Mouse (Mus musculus): Measurements from ENCODE around the gene Gpr171. TPM values are rescaled to one million over a fixed set of nuclear protein-coding genes. Genes with fewer than 3 reads are reported as not detected.

Gpr171 gene
- polyA plus RNA-seq, 1 experiment from 2014 or later: 0.91 TPM

DNA sequence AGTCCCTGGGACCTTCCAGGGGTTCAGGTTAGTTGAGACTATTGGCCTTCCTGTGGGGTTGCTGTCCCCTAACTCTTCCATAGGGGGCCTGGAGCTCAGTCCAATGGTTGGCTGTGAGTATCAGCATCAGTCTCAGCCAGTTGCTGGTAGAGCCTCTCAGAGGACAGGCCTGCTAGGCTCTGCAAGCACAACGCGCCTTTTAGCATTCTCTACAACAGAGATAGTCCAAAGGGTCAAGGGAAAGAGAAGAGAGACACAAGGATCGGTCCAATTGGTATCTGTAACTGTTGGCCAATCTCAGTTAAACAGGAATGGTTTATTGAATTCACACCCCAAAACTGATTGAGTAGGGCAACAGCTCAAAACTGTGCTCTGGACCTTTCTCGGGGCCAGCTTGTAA is 5.8 kb upstream of the Gpr171 start:
- DNase-seq (ENCODE audit: low spot score) (no peak), ATAC-seq (ENCODE audit: insufficient number of reproducible peaks, low FRiP score, low TSS enrichment, low read depth) (no peak)
- no peak overlapping the region for H3K27ac ChIP-seq (replicated peaks; ENCODE audit: low read depth, low read length)
- no peaks in the 10 kb centered on the region for H3K9me3 ChIP-seq (ENCODE audit: control insufficient read depth, low read length)
- no peaks in the 10 kb centered on the region for H3K27me3 ChIP-seq (ENCODE audit: control insufficient read depth, insufficient read depth, low read length)
- 91% methylated on average over 4 of the region's 4 CpGs for WGBS
- H3K9ac ChIP-seq (ENCODE audit: low read length): no peak overlapping the region
- no peak overlapping the region for H3K4me2 ChIP-seq (ENCODE audit: low read depth, severe bottlenecking)
- no peak overlapping the region for H3K4me3 ChIP-seq (ENCODE audit: low read depth, low read length)
- no peaks in the 10 kb centered on the region for H3K36me3 ChIP-seq (ENCODE audit: control insufficient read depth, insufficient read depth, low read length)
- H3K4me1 ChIP-seq (ENCODE audit: control insufficient read depth, insufficient read depth, low read length): no peaks in the 10 kb centered on the region

- Histone ChIP-seq H3K4me3 (ENCODE audit: low read depth, low read length) (no peak overlapping the region), H3K9me3 (ENCODE audit: control insufficient read depth, low read length) (no peaks in the 10 kb centered on the region), H3K4me2 (ENCODE audit: low read depth, severe bottlenecking) (no peak overlapping the region), H3K27ac (replicated peaks; ENCODE audit: low read depth, low read length) (no peak overlapping the region), H3K9ac (ENCODE audit: low read length) (no peak overlapping the region), H3K27me3 (ENCODE audit: control insufficient read depth, insufficient read depth, low read length) (no peaks in the 10 kb centered on the region), H3K36me3 (ENCODE audit: control insufficient read depth, insufficient read depth, low read length) (no peaks in the 10 kb centered on the region), H3K4me1 (ENCODE audit: control insufficient read depth, insufficient read depth, low read length) (no peaks in the 10 kb centered on the region)
- ATAC-seq (ENCODE audit: insufficient number of reproducible peaks, low FRiP score, low TSS enrichment, low read depth) (no peak), DNase-seq (ENCODE audit: low spot score) (no peak)
- WGBS: 80% methylated on average over 4 of the region's 4 CpGs
Measured at GRCm38 (mm10) chr3:59104462-59104861, 2.8 kb upstream of the Gpr171 start.

- Histone ChIP-seq H3K27ac (replicated peaks; ENCODE audit: low read depth, low read length) (no peak overlapping the region), H3K4me2 (ENCODE audit: low read depth, severe bottlenecking) (no peak overlapping the region), H3K36me3 (ENCODE audit: control insufficient read depth, insufficient read depth, low read length) (no peaks in the 10 kb centered on the region), H3K27me3 (ENCODE audit: control insufficient read depth, insufficient read depth, low read length) (no peaks in the 10 kb centered on the region), H3K9ac (ENCODE audit: low read length) (no peak overlapping the region), H3K4me3 (ENCODE audit: low read depth, low read length) (no peak overlapping the region), H3K9me3 (ENCODE audit: control insufficient read depth, low read length) (no peaks in the 10 kb centered on the region), H3K4me1 (ENCODE audit: control insufficient read depth, insufficient read depth, low read length) (no peaks in the 10 kb centered on the region)
- ATAC-seq (ENCODE audit: insufficient number of reproducible peaks, low FRiP score, low TSS enrichment, low read depth) (no peak), DNase-seq (ENCODE audit: low spot score) (no peak)
- 91% methylated on average over 2 of the region's 2 CpGs for WGBS
Measured at GRCm38 (mm10) chr3:59102146-59102545, 525 bp upstream of the Gpr171 start.

- ATAC-seq (ENCODE audit: insufficient number of reproducible peaks, low FRiP score, low TSS enrichment, low read depth): no peak
- Histone ChIP-seq H3K27me3 (ENCODE audit: control insufficient read depth, insufficient read depth, low read length) (no peaks in the 10 kb centered on the region), H3K4me1 (ENCODE audit: control insufficient read depth, insufficient read depth, low read length) (no peaks in the 10 kb centered on the region), H3K4me3 (ENCODE audit: low read depth, low read length) (no peak overlapping the region), H3K36me3 (ENCODE audit: control insufficient read depth, insufficient read depth, low read length) (no peaks in the 10 kb centered on the region), H3K9ac (ENCODE audit: low read length) (no peak overlapping the region), H3K4me2 (ENCODE audit: low read depth, severe bottlenecking) (no peak overlapping the region), H3K27ac (replicated peaks; ENCODE audit: low read depth, low read length) (no peak overlapping the region), H3K9me3 (ENCODE audit: control insufficient read depth, low read length) (no peaks in the 10 kb centered on the region)
- 85% methylated on average over 10 of the region's 10 CpGs for WGBS
- DNase-seq (ENCODE audit: low spot score): no peak
Measured at GRCm38 (mm10) chr3:59098540-59098939, 3.1 kb downstream of the Gpr171 start.

- no peak overlapping the region for H3K27ac ChIP-seq (replicated peaks; ENCODE audit: low read depth, low read length)
- H3K4me2 ChIP-seq (ENCODE audit: low read depth, severe bottlenecking): no peak overlapping the region
- no peak overlapping the region for H3K9ac ChIP-seq (ENCODE audit: low read length)
- ATAC-seq (ENCODE audit: insufficient number of reproducible peaks, low FRiP score, low TSS enrichment, low read depth) (no peak), DNase-seq (ENCODE audit: low spot score) (no peak)
- H3K27me3 ChIP-seq (ENCODE audit: control insufficient read depth, insufficient read depth, low read length): no peaks in the 10 kb centered on the region
- 78% methylated on average over 6 of the region's 6 CpGs for WGBS
- H3K4me1 ChIP-seq (ENCODE audit: control insufficient read depth, insufficient read depth, low read length): no peaks in the 10 kb centered on the region
- no peaks in the 10 kb centered on the region for H3K36me3 ChIP-seq (ENCODE audit: control insufficient read depth, insufficient read depth, low read length)
- H3K9me3 ChIP-seq (ENCODE audit: control insufficient read depth, low read length): no peaks in the 10 kb centered on the region
- H3K4me3 ChIP-seq (ENCODE audit: low read depth, low read length): no peak overlapping the region
Measured at GRCm38 (mm10) chr3:59097421-59097820, 4.2 kb downstream of the Gpr171 start.

GRCm38 (mm10) chr3:59092702-59093101 is 8.9 kb downstream of the Gpr171 start:
- H3K4me3 ChIP-seq (ENCODE audit: low read depth, low read length): no peak overlapping the region

DNA sequence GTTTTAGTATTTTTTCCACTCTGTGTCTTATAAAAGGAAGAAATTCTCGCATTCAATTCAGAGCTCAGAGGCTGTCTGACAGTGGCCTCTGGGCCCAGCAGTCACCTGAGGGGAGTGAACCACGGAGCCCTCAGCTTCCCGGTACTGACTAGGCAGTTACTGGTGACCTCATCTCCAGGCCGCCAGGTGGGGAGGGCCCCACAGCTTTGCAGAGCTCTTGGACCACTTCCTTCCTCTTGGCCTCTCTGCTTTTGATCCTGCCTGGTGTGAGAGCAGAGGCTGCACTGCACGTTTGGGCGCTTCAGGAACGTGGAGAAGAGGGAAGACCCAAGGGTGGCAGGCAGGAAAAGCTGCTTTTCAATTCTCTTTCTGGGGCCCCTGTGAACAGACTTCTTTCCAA is 20.7 kb downstream of the Gpr171 start:
- no peak overlapping the region for H3K4me3 ChIP-seq (ENCODE audit: low read depth, low read length)
- no peaks in the 10 kb centered on the region for H3K9me3 ChIP-seq (ENCODE audit: control insufficient read depth, low read length)
- 8% methylated on average over 7 of the region's 7 CpGs for WGBS
- peaks cover 14% of the 10 kb centered on the region for H3K4me1 ChIP-seq (ENCODE audit: control insufficient read depth, insufficient read depth, low read length)
- no peaks in the 10 kb centered on the region for H3K36me3 ChIP-seq (ENCODE audit: control insufficient read depth, insufficient read depth, low read length)
- peak overlapping the region; percentile 30; the same call in 1 of the 2 replicates for H3K4me2 ChIP-seq (ENCODE audit: low read depth, severe bottlenecking)
- ATAC-seq (ENCODE audit: insufficient number of reproducible peaks, low FRiP score, low TSS enrichment, low read depth) (peak; percentile 73; the same call in 1 of the 2 replicates), DNase-seq (ENCODE audit: low spot score) (peak; percentile 56)
- H3K9ac ChIP-seq (ENCODE audit: low read length): no peak overlapping the region
- H3K27ac ChIP-seq (replicated peaks; ENCODE audit: low read depth, low read length): no peak overlapping the region
- H3K27me3 ChIP-seq (ENCODE audit: control insufficient read depth, insufficient read depth, low read length): no peaks in the 10 kb centered on the region

More at GRCm38 (mm10) chr3:59092702-59093101, 8.9 kb downstream of the Gpr171 start:
- H3K36me3 ChIP-seq (ENCODE audit: control insufficient read depth, insufficient read depth, low read length): no peaks in the 10 kb centered on the region
- 77% methylated on average over 11 of the region's 11 CpGs for WGBS
- H3K27me3 ChIP-seq (ENCODE audit: control insufficient read depth, insufficient read depth, low read length): no peaks in the 10 kb centered on the region
- no peak overlapping the region for H3K9ac ChIP-seq (ENCODE audit: low read length)
- H3K9me3 ChIP-seq (ENCODE audit: control insufficient read depth, low read length): no peaks in the 10 kb centered on the region
- H3K4me1 ChIP-seq (ENCODE audit: control insufficient read depth, insufficient read depth, low read length): no peaks in the 10 kb centered on the region
- H3K27ac ChIP-seq (replicated peaks; ENCODE audit: low read depth, low read length): no peak overlapping the region
- no peak for ATAC-seq (ENCODE audit: insufficient number of reproducible peaks, low FRiP score, low TSS enrichment, low read depth)
- no peak overlapping the region for H3K4me2 ChIP-seq (ENCODE audit: low read depth, severe bottlenecking)
- no peak for DNase-seq (ENCODE audit: low spot score)

DNA sequence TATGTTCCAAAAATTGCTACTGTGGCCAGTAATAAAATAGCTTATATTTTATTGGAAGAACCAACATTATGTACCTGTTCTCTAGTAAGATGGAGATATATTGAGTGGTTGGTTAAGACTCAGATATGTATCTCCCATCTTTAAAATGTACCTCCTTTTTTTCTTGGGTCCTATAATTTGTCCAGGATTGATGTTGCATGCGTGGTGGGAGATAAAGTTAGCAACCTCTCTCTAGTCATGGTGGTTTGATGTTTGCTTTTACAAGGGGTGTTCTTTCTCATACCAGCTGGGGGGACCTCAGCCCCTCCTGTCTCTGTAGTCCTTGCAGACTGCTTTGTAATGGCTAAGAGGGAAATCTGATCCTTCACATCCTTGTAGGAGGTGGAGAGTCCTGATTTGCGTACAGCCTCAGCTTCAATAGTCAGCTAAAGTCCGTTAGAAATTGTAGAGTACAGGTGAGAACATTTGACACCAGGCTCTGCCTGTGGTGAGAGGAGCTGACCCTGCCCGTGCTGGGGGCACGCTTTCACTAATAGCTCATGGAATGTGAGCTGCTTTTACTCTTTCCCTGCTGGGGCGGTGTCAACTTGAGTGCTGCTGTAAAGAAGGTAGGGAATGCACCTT is 21.2 kb downstream of the Gpr171 start:
- peak; percentile 40; the same call in 1 of the 2 replicates for ATAC-seq (ENCODE audit: insufficient number of reproducible peaks, low FRiP score, low TSS enrichment, low read depth)
- DNase-seq (ENCODE audit: low spot score): peak; percentile 25
- WGBS: 6% methylated on average over 6 of the region's 6 CpGs

DNA sequence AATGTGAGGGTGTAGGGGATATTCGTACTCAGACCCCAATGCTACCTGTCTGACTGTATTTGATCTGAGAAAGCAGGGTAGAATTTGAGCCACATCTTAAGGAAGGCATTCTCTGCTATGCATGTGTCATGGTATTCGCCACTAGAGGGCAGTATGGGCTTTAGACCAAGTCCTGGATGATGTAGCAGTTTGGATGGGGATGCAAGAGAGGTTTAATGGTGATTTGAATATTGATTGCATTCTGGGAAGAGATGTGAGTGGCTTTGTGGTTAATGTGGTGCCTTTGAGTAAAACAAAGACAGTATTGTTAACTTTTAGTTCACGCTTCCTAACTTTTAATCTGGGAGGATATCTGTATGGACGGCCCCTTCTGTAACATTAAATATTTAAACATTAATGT is 22.3 kb downstream of the Gpr171 start:
- Histone ChIP-seq H3K9ac (ENCODE audit: low read length) (no peak overlapping the region), H3K36me3 (ENCODE audit: control insufficient read depth, insufficient read depth, low read length) (no peaks in the 10 kb centered on the region), H3K4me2 (ENCODE audit: low read depth, severe bottlenecking) (no peak overlapping the region), H3K9me3 (ENCODE audit: control insufficient read depth, low read length) (no peaks in the 10 kb centered on the region), H3K27ac (replicated peaks; ENCODE audit: low read depth, low read length) (no peak overlapping the region), H3K4me3 (ENCODE audit: low read depth, low read length) (no peak overlapping the region), H3K27me3 (ENCODE audit: control insufficient read depth, insufficient read depth, low read length) (no peaks in the 10 kb centered on the region), H3K4me1 (ENCODE audit: control insufficient read depth, insufficient read depth, low read length) (peaks cover 14% of the 10 kb centered on the region)
- DNase-seq (ENCODE audit: low spot score) (peak; percentile 69), ATAC-seq (ENCODE audit: insufficient number of reproducible peaks, low FRiP score, low TSS enrichment, low read depth) (no peak)
- 46% methylated on average over 4 of the region's 4 CpGs for WGBS

More for the DNA sequence above, 21.2 kb downstream of the Gpr171 start:
- Histone ChIP-seq H3K4me2 (ENCODE audit: low read depth, severe bottlenecking) (peak overlapping the region; percentile 30; the same call in 1 of the 2 replicates), H3K9me3 (ENCODE audit: control insufficient read depth, low read length) (no peaks in the 10 kb centered on the region), H3K27ac (replicated peaks; ENCODE audit: low read depth, low read length) (no peak overlapping the region), H3K27me3 (ENCODE audit: control insufficient read depth, insufficient read depth, low read length) (no peaks in the 10 kb centered on the region), H3K9ac (ENCODE audit: low read length) (no peak overlapping the region), H3K4me1 (ENCODE audit: control insufficient read depth, insufficient read depth, low read length) (peaks cover 14% of the 10 kb centered on the region), H3K36me3 (ENCODE audit: control insufficient read depth, insufficient read depth, low read length) (no peaks in the 10 kb centered on the region), H3K4me3 (ENCODE audit: low read depth, low read length) (no peak overlapping the region)

Measured in limb, embryonic 11.5 days (tissue).